Mouse (Mus musculus): ENCODE results near the gene Clta.

Gene Clta

DNA sequence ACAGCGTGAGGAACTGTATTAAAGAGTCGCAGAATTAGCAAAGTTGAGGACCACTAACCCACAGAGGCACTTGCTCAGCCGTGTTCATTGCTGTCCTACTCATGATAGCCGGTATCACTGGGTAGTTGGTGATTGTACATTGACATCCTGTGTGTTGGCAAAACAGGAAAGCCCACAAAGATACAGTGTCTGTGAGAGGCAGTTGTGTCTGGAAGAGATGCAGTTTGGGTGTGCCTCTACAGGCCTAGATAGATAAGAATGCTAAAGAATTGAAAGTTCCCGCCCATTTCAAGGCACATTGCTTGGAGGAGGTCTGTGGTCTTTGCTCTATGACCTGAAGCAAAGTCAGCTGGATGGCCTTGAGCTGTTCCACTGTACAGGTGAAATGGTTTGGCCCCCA is at the start of gene Clta:
Gene Clta, plus strand, starts transcription at position 327 of the 400 bp plus-strand sequence.
- no peak for DNase-seq

- DNase-seq: peak; percentile 95
These were observed 46.9 kb upstream of the Clta start, which contains the start of gene Glipr2 for GRCm38 (mm10) chr4:43957292-43957845. TSS of gene Glipr2 (plus strand) at chr4:43957401.

DNA sequence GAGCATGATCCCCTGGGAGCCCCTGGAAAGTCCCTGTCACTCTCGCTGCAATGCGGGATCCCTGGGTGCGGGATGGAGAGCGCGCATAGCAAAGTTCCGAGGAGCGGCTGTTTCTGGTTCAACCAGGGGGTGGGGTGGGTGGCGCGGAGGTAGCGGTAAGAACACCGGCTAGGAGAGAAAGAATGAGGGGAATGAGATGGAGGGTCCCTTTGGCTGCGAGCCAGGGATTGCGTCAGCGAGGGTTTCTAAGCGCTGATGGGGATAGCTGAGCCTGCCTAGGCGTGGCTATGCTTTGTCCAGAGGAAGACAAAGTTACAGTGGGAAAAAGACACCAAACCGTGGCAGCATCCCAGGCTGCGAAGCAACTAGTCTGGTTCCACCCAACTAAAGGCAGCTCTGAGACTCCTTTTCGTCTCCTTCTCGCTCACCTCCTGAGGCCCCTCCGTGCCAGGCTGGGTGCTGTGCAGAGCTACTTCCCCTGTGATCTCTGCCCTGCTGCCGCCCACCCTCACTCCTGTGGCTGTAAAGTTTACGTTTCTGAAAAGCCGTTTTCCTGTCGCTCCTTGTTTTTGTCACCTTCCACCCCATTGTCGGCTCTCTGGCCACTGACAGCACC is 46.3 kb upstream of the Clta start:
- peak; percentile 86 for DNase-seq

- no peak for DNase-seq
These were observed 44.6 kb upstream of the Clta start for GRCm38 (mm10) chr4:43959523-43960179.

GRCm38 (mm10) chr4:43960207-43960606 is 44.0 kb upstream of the Clta start:
- DNase-seq: no peak

DNA sequence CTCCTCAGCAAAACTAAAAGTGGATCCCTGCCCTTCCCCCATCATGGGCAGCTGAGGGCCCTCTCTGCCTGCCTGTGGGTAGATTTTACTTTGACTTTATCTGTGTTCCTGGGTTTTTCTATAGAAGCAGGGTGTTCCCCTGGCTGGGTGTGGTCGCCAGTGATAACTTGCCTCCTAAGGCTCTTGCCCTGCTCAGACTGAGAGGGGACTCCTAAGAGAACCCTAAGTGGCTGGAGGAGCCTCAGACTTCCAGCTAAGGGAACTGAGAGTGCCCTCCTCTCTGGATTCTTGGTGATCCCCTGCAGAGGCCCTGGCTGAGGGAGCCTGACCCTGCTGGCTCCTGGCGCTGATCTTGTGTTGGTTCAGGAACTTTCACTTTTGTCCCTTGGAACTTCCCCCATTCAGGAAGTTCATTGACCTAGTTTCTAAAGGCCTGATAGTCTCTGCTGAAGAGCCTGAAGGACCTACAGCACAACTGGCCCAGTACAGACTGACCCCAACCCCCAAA is 39.9 kb upstream of the Clta start:
- no peak for DNase-seq

- DNase-seq: no peak
These were observed 39.1 kb upstream of the Clta start for GRCm38 (mm10) chr4:43964951-43965684.

DNA sequence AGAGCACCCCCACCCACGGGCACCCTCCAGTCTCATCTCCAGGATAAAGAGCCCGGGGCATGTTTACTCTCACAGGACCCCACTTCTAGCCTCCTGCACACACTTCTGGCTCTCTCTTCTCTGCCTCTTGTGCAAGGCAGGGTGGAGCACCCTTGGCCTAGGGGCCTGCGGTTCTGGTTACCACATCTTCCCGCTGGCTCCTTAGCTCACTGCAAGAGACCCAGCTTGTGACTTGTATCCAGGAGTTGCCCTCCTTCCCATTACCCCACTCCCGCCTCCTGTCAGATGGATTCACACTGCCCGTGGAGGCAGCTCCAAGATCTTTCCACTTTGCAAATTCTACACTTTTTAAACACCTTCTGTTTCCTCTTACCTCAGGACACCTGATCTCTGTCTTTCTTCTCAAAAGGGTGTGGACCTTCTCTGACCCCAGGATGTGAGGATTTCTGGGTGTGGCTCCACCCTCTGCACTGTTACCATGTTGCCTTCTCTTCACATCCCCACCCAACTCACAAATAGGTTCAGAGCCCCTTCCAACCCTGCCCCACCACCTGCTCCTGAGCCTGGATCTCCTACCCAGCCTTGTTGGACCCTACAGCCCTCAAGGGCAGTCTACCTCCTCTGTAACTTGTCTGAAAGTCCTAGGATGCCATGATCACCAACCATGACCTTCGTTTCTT is 38.3 kb upstream of the Clta start:
- no peak for DNase-seq

- DNase-seq: peak; percentile 42
These were observed 35.6 kb upstream of the Clta start for GRCm38 (mm10) chr4:43968650-43969049.

DNA sequence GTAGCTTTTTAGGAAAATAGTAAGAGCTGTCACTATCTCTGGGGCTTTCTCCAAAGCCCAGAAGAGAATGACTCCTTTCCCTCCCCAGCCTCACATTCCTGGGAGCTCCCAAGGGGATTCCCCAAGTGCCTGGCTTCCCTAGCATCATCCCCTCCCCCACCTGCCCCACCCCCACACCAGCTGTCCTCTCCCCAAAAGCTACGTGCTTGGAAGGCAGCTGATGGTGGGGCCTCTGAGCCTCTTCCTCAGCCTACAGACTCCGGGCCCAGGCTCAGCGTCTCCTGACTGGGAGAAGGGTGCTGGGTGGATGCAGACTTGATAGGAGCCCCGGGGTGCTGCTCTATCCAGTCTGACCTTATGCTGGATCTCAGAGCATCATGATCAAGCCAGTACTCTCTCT is 34.9 kb upstream of the Clta start:
- DNase-seq: peak; percentile 63

GRCm38 (mm10) chr4:43970393-43971330 is 33.6 kb upstream of the Clta start:
- no peak for DNase-seq

DNA sequence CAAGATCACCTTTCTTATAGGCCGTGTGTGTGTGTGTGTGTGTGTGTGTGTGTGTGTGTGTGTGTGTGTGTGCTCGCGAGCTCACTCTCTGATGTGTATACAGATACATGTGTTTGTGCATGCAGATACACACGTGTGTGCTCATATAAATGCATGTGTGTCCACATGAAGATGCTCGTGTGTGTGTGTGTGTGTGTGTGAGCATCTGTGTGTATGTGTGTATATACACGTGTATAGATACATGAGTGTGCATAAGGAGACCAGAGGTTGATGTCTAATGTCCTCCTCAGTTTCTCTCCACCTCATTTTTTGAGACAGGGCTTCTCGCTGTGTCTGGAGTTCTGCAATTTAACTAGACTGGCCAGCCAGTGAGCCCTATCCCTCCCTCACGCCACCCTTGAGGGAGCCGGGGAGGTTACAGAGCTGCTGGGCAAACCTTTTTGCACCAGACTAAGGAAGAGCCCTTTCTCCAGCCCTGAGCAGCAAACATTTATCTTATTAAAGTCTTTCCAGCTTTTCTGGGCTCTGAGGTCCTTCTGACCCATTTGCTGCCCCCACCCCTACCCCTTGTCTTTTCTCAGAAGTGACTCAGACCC is 32.6 kb upstream of the Clta start:
- DNase-seq: no peak

DNA sequence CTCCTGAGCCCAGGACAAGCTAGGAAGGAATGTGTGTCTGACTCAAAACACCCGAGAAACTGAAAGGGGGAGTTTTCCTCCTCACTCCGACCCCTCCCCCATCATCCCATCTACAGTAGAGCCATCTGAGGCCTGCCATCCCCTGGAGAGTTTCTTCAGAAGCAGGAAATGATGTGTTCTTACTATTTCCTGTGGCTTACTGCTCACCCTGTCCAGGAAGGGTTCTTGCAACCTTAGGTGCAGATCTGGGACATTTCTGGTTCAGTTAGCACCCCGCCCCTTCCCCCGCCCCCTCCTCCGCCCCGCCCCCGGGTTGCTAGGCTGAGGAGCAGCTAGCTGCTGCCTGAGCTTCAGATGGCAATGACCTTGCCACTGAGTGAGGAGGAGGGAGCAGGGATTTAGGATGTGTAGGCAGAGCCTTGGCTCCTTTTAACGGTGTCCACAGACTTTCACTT is 32.1 kb upstream of the Clta start:
- peak; percentile 81 for DNase-seq

DNA sequence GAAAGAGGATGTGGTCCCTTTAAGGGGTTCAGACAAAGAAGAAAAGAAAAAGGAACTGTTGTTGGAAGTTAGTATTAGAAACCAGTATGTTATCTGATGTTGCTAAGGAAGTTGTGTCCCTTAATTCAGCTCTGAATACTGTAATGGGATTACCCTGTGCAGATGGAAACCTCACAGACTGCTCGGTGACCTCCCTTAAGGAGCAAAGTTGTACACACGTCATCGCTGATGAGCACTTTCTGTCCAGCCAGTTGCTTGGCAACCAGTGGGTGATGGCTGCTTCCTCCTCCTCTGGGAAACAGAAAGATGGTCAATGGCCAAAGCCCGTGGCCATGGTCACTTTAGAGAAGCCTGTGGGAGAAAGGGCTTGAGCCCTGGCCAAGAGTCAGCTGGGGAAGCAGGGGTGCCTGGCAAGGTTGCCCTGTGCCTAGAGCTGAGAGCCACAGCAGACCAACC is 30.7 kb upstream of the Clta start:
- no peak for DNase-seq

DNA sequence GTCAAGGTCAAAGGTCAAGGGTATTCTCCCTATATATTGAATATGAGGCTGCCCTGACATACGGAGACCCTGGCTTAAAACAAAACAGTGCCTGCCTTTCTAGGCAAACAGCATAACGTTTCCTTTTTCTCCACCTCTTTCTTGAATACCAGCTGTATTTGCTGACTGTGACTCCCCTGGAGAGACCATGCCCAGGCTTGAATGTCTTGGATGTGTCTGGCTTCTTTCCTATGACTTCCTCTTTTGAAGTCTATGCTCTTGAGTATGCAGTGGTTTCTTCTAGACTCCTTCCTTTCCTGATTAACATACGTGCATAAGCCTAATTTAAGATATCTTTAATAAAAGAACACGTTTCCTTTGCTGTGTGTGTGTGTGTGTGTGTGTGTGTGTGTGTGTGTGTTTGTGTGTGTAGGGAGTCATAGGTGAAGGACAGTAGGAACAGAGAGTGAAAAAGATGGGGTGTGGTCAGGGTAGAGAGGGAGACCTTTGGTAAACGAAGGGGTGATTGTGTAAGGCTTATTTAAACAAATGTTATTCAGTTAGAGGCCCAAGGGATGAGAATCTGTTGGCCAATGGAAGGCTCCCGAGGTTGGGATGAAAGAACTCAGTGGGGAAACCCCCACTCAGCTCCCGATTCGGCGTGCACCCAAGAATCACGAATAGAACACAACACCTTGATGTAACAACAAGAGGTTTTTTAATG is 29.2 kb upstream of the Clta start:
- no peak for DNase-seq

GRCm38 (mm10) chr4:43976223-43976740 is 28.0 kb upstream of the Clta start:
- no peak for DNase-seq

DNA sequence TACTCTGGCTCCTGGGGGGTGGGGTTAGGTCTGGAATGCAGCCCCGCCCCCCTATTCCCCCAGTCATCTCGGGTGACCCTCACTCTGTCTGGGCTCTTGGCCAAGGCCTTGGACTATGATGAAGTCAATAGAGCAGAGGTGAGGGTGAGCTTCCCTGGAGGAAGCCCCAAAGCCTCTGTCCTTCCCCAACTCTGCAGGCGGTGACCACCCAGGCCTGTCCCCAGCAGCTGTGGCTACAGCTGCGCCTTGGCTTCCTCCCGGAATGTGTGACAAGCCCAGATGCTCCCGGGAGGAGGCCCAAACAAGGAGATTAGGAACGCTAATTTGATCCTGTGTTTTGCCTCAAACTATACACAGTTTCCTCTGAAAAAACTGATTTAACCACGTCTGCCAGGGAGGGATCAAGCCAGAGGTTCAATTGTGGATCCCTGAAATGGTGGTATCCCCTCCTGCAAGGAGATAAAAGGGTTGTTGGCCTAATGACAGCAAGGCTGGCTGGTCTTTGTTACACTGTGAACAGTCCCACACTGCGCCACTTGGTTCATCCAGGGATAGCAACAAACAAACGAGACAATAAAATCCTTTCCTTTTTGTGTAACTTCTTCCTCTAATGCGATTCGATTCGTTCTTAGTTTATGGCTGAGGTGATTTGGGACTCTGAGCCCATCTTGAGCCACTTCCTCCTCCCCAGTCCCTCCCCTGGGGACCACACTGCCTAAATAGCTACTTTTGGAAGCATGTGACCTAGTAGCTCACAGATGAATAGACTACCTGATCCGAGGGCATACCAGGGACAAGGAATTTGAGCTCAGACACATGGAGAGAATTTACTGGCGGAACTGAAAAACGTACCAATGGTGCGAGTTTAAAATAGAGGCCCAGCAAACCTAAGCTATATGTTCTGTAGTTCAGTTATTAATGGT is 25.5 kb upstream of the Clta start:
- peak; percentile 59 for DNase-seq

DNA sequence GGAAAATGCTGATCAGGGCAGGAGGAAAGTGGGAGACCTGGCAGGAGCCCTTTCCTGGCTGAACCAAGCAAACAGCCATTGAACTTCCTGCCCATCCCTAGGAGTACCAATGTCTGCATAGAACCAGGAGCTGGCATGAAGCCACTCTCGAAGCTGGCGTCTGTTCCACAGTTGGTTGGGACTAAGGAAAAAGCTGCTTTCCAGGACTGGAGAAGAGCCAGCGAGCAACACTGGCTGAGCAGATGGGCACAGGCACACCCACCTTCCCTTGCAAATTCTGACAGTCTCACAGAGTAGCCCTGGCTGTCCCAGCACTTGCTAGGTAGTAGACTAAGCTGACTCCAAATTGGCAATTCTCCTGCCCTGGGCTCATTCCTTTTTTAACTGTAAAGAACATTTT is 24.5 kb upstream of the Clta start:
- no peak for DNase-seq

DNA sequence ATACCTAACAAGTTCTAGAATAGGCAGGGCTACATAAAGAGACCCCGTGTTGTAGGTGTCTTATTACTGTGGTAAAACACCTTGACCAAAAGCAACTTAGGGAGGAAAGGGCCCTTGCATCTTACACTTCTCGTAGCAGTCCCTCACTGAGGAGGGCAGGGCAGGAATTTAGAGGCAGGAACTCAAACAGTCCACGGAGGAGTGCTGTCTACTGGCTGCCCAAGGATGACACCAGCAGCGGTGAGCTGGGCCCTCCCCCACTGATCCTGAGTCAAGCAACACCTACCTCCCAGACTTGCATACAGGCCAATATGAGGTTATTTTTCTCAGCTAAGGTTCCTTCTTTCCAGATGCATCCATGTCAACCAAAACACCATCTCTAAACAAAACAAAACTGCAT is 24.0 kb upstream of the Clta start:
- no peak for DNase-seq
